Mouse (Mus musculus) brain, embryonic 14.5 days (tissue): ENCODE data around the gene Atf7.

Experiments
- CTCF ChIP-seq: fragments of 200-500 bp; IDR thresholded peaks from 2 replicates; pipeline ENCODE4 v1.5.1; 2012; ENCODE audit warnings: inconsistent platforms, mild to moderate bottlenecking, moderate library complexity, borderline replicate concordance; ENCODE audit not compliant: insufficient read depth, insufficient read length; ENCODE audit errors: extremely low read depth
- POLR2A ChIP-seq: fragments of 200-500 bp; IDR thresholded peaks from 2 replicates; pipeline ENCODE4 v1.6.1; 2012; ENCODE audit warnings: mild to moderate bottlenecking, inconsistent platforms, borderline replicate concordance; ENCODE audit not compliant: poor library complexity, insufficient read depth, insufficient read length, severe bottlenecking; ENCODE audit errors: extremely low read depth

GRCm38 (mm10) chr15:102521480-102521879 is 103.8 kb downstream of the Atf7 start:
- TF ChIP-seq CTCF (no peak), POLR2A (no peak)
